Mouse (Mus musculus) myocyte (in vitro differentiated cells): ENCODE measurements around the gene Papss2. TPM values are rescaled to one million over a fixed set of nuclear protein-coding genes. Genes with fewer than 3 reads are reported as not detected.

Source experiments
- H3K27me3 ChIP-seq: one replicate; pipeline ENCODE4 v1.6.1; 2011; ENCODE audit not compliant: control insufficient read depth, insufficient read depth, insufficient read length
- H3K36me3 ChIP-seq: one replicate; pipeline ENCODE4 v1.6.1; 2011; ENCODE audit not compliant: control insufficient read depth, insufficient read depth
- H3K4me2 ChIP-seq: one replicate; pipeline ENCODE4 v1.6.1; 2011; ENCODE audit warnings: low read depth, control low read depth
- H3K4me3 ChIP-seq: one replicate; pipeline ENCODE4 v1.5.1; 2011; ENCODE audit warnings: mild to moderate bottlenecking, control low read depth, moderate library complexity
- H3K79me2 ChIP-seq: one replicate; pipeline ENCODE4 v1.6.1; 2011; ENCODE audit not compliant: control insufficient read depth, insufficient read depth
- H3ac ChIP-seq: one replicate; pipeline ENCODE4 v1.6.1; 2011; ENCODE audit not compliant: control insufficient read depth, insufficient read length
- CEBPB ChIP-seq: IDR thresholded peaks from 2 replicates; pipeline ENCODE4 v1.6.1; 2011; ENCODE audit warnings: mild to moderate bottlenecking, moderate library complexity; ENCODE audit not compliant: poor library complexity, insufficient read depth, severe bottlenecking
- E2F4 ChIP-seq: IDR thresholded peaks from one replicate; pipeline ENCODE4 v1.6.1; 2011; ENCODE audit warnings: mild to moderate bottlenecking, control low read depth, moderate library complexity; ENCODE audit not compliant: insufficient read depth
- MAX ChIP-seq: IDR thresholded peaks from one replicate; pipeline ENCODE4 v1.6.1; 2011; ENCODE audit warnings: low read depth, mild to moderate bottlenecking, control low read depth
- MYOD1 ChIP-seq, 3 experiments: IDR thresholded peaks; one replicate each; pipeline ENCODE4 v1.6.1; 2011; ENCODE audit warnings: control low read depth in 2 of 3, low read depth in 2 of 3, mild to moderate bottlenecking in 2 of 3, moderate library complexity in 1 of 3; ENCODE audit not compliant: insufficient read length in 2 of 3, control insufficient read depth in 1 of 3
- MYOG ChIP-seq, 3 experiments: IDR thresholded peaks; one replicate each; pipeline ENCODE4 v1.6.1; 2011; ENCODE audit warnings: control low read depth in 2 of 3, low read depth in 2 of 3, mild to moderate bottlenecking in 2 of 3; ENCODE audit not compliant: insufficient read length in 2 of 3, control insufficient read depth in 1 of 3, insufficient read depth in 1 of 3
- POLR2A ChIP-seq: IDR thresholded peaks from one replicate; pipeline ENCODE4 v1.6.1; 2011; ENCODE audit warnings: low read depth, mild to moderate bottlenecking, control low read depth, moderate library complexity; ENCODE audit not compliant: insufficient read length
- POLR2AphosphoS2 ChIP-seq: IDR thresholded peaks from one replicate; pipeline ENCODE4 v1.6.1; 2011; ENCODE audit warnings: low read depth, control low read depth; ENCODE audit not compliant: insufficient read length
- REST ChIP-seq: IDR thresholded peaks from one replicate; pipeline ENCODE4 v1.6.1; 2011; ENCODE audit warnings: mild to moderate bottlenecking, control low read depth, moderate library complexity; ENCODE audit not compliant: insufficient read depth, insufficient read length
- SRF ChIP-seq: IDR thresholded peaks from one replicate; pipeline ENCODE4 v1.6.1; 2011; ENCODE audit warnings: low read depth; ENCODE audit not compliant: control insufficient read depth, insufficient read length
- TCF12 ChIP-seq: IDR thresholded peaks from one replicate; pipeline ENCODE4 v1.6.1; 2011; ENCODE audit warnings: mild to moderate bottlenecking, control low read depth; ENCODE audit not compliant: poor library complexity, insufficient read depth, severe bottlenecking
- TCF3 ChIP-seq: IDR thresholded peaks from one replicate; pipeline ENCODE4 v1.6.1; 2011; ENCODE audit warnings: low read depth, control low read depth; ENCODE audit not compliant: insufficient read length
- USF1 ChIP-seq: IDR thresholded peaks from one replicate; pipeline ENCODE4 v1.6.1; 2011; ENCODE audit warnings: low read depth, mild to moderate bottlenecking, control low read depth, moderate library complexity
- polyA plus RNA-seq: library from polyadenylated mRNA; unstranded; fragments of >200 nt; fragmentation: generic; extraction: Trizol; gene quantifications from one replicate; pipeline ENCODE4 v1.2.1, GENCODE M21; 2012; ENCODE audit warnings: missing spikeins

Gene Papss2
- polyA plus RNA-seq, 1 experiment = 0.47 TPM

GRCm38 (mm10) chr19:32622142-32622541 lies 26.6 kb downstream of the Papss2 start:
- Histone ChIP-seq H3K4me3 (no peak overlapping the region), H3K27me3 (peaks cover 4% of the 10 kb centered on the region), H3K79me2 (no peaks in the 10 kb centered on the region), H3ac (no peak overlapping the region), H3K36me3 (no peaks in the 10 kb centered on the region), H3K4me2 (no peak overlapping the region)
- TF ChIP-seq USF1 (no peak), MYOD1 (IDR thresholded peaks at IDR 0.05; ENCODE audit: control insufficient read depth in 1 of 3, insufficient read length in 2 of 3, low read depth in 2 of 3) (no peak), POLR2AphosphoS2 (no peak), MAX (no peak), CEBPB (no peak), MYOG (IDR thresholded peaks at IDR 0.05; ENCODE audit: control insufficient read depth in 1 of 3, insufficient read depth in 1 of 3, insufficient read length in 2 of 3, low read depth in 2 of 3) (no peak), E2F4 (no peak), SRF (no peak), TCF3 (no peak), REST (no peak), POLR2A (no peak), TCF12 (no peak)

GRCm38 (mm10) chr19:32626768-32627331 lies 31.3 kb downstream of the Papss2 start:
- no peak overlapping the region for H3K4me3 ChIP-seq

GRCm38 (mm10) chr19:32627631-32628030 lies 32.0 kb downstream of the Papss2 start:
- H3ac ChIP-seq = no peak overlapping the region
- no peak overlapping the region for H3K4me3 ChIP-seq
- H3K4me2 ChIP-seq = no peak overlapping the region
- no peaks in the 10 kb centered on the region for H3K79me2 ChIP-seq
- TF ChIP-seq CEBPB = no peak
- no peaks in the 10 kb centered on the region for H3K36me3 ChIP-seq
- H3K27me3 ChIP-seq = peaks cover 4% of the 10 kb centered on the region

More at GRCm38 (mm10) chr19:32626768-32627331, 31.3 kb downstream of the Papss2 start:
- Histone ChIP-seq H3K27me3 (peaks cover 4% of the 10 kb centered on the region), H3K79me2 (no peaks in the 10 kb centered on the region), H3K36me3 (no peaks in the 10 kb centered on the region), H3K4me2 (no peak overlapping the region), H3ac (no peak overlapping the region)
- TF ChIP-seq TCF3 (no peak), SRF (no peak), MAX (no peak), USF1 (no peak), POLR2AphosphoS2 (no peak), CEBPB (no peak)

- Histone ChIP-seq H3K4me3 (no peak overlapping the region), H3K27me3 (peaks cover 4% of the 10 kb centered on the region), H3K36me3 (no peaks in the 10 kb centered on the region), H3ac (no peak overlapping the region), H3K4me2 (no peak overlapping the region), H3K79me2 (no peaks in the 10 kb centered on the region)
- TF ChIP-seq POLR2A = no peak
- no peak for TF ChIP-seq E2F4
- TF ChIP-seq SRF = no peak
- no peak for TF ChIP-seq MAX
- TF ChIP-seq CEBPB = no peak
- TF ChIP-seq REST = no peak
- no peak for TF ChIP-seq TCF3
- no peak for TF ChIP-seq USF1
- no peak for TF ChIP-seq MYOD1 (IDR thresholded peaks at IDR 0.05; ENCODE audit: control insufficient read depth in 1 of 3, insufficient read length in 2 of 3, low read depth in 2 of 3)
- TF ChIP-seq MYOG (IDR thresholded peaks at IDR 0.05; ENCODE audit: control insufficient read depth in 1 of 3, insufficient read depth in 1 of 3, insufficient read length in 2 of 3, low read depth in 2 of 3) = no peak
- TF ChIP-seq POLR2AphosphoS2 = no peak
- no peak for TF ChIP-seq TCF12
Measured at GRCm38 (mm10) chr19:32628572-32629132, 33.1 kb downstream of the Papss2 start.

- Histone ChIP-seq H3ac (no peak overlapping the region), H3K4me2 (no peak overlapping the region), H3K79me2 (no peaks in the 10 kb centered on the region), H3K36me3 (no peaks in the 10 kb centered on the region), H3K27me3 (no peaks in the 10 kb centered on the region), H3K4me3 (no peak overlapping the region)
- TF ChIP-seq MYOD1 (IDR thresholded peaks at IDR 0.05; ENCODE audit: control insufficient read depth in 1 of 3, insufficient read length in 2 of 3, low read depth in 2 of 3) (no peak), E2F4 (no peak), TCF12 (no peak), SRF (no peak), POLR2A (no peak), CEBPB (no peak)
Measured at GRCm38 (mm10) chr19:32634916-32635315, 39.3 kb downstream of the Papss2 start.
